Mouse (Mus musculus): Measurements from ENCODE around the gene Scimp. TPM values are rescaled to one million over a fixed set of nuclear protein-coding genes. Genes with fewer than 3 reads are reported as not detected.

Scimp gene
- polyA plus RNA-seq, 1 experiment from 2014 or later = 1.0 TPM

DNA sequence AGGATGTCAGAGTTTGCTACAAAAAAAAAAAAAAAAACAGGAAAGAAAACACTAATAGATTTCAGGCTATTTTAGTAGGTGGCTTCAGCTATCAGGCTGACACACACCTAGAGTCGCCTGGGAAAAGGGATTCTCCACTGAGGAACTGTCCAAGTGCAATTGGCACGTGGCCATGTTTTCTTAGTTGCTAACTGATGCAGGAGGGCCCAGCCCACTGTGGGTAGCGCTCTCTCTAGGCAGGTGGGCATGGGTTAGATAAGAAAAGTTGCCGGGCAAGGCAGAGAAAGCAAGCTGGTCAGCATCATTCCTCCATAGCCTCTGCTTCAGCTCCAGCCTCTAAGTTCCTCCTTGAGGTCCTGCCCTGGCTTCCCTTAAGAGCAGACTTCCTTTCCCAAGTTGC lies 4.4 kb upstream of the Scimp start:
- H3K4me2 ChIP-seq (ENCODE audit: low read depth, low read length) = no peak overlapping the region
- no peaks in the 10 kb centered on the region for H3K27me3 ChIP-seq (ENCODE audit: control insufficient read depth, insufficient read depth, low read depth, low read length)
- H3K9ac ChIP-seq (ENCODE audit: low read depth, low read length) = no peak overlapping the region
- H3K4me3 ChIP-seq (ENCODE audit: low read depth, low read length) = no peak overlapping the region
- no peaks in the 10 kb centered on the region for H3K36me3 ChIP-seq (ENCODE audit: control insufficient read depth, insufficient read depth)
- no peaks in the 10 kb centered on the region for H3K4me1 ChIP-seq (ENCODE audit: control insufficient read depth, low read depth, low read length)
- no peak overlapping the region for H3K27ac ChIP-seq (ENCODE audit: low read length)
- ATAC-seq (ENCODE audit: low read depth) = no peak
- no peaks in the 10 kb centered on the region for H3K9me3 ChIP-seq (replicated peaks; ENCODE audit: control insufficient read depth, low read length)
- 48% methylated on average over 4 of the region's 4 CpGs for WGBS (ENCODE audit: insufficient replicate concordance)

DNA sequence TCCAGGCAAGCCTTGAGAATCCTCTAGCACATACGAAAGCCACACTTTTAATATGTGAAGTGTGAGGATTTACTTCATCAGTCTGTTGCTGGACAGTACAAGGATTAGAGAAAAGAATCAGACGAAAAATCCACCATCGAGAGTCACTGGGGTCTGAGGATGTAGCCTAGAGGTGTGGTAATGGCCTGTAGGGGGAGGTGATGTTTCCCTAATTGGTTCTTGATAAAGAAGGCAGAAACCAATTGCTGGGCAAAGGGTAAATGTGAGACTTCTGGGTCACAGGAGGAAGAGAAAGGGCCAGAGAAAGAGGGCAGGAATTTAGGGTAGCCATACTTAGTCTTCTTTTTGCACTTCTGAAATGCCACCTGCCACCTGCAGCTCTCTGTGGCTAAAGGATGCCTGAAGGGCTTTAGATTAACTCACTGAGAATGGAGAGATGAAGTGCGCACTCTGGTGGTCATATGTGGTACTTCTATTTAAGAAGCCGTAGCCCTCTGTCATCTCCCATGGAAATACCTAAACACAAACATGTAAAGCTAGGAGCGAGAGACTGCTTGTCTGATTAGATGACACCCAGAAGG lies 3.2 kb upstream of the Scimp start:
- Histone ChIP-seq H3K9me3 (replicated peaks; ENCODE audit: control insufficient read depth, low read length) (no peaks in the 10 kb centered on the region), H3K4me3 (ENCODE audit: low read depth, low read length) (no peak overlapping the region), H3K9ac (ENCODE audit: low read depth, low read length) (no peak overlapping the region), H3K4me2 (ENCODE audit: low read depth, low read length) (no peak overlapping the region), H3K4me1 (ENCODE audit: control insufficient read depth, low read depth, low read length) (no peaks in the 10 kb centered on the region), H3K36me3 (ENCODE audit: control insufficient read depth, insufficient read depth) (no peaks in the 10 kb centered on the region), H3K27me3 (ENCODE audit: control insufficient read depth, insufficient read depth, low read depth, low read length) (no peaks in the 10 kb centered on the region), H3K27ac (ENCODE audit: low read length) (no peak overlapping the region)
- 16% methylated on average over 6 of the region's 6 CpGs for WGBS (ENCODE audit: insufficient replicate concordance)
- ATAC-seq (ENCODE audit: low read depth) = no peak

DNA sequence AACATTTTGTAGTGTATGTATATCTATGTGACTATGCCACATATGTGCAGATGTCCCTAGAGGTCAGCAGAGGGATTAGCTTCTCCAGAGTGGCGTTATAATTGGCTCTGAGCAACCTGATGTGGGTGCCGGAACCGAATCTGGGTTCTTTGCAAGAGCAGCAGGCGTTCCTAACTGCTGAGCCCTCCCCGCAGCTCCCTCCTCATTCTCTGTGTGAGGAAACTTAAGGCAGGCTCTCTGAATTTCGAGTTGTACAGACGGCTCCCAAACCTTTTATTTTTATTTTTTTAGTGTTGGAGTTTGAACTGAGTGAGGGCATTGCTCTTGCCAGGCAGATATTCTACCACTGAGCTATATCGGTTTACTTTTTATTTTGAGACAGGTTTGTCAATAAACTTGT lies 2.7 kb upstream of the Scimp start:
- Histone ChIP-seq H3K36me3 (ENCODE audit: control insufficient read depth, insufficient read depth) (no peaks in the 10 kb centered on the region), H3K9ac (ENCODE audit: low read depth, low read length) (no peak overlapping the region), H3K4me3 (ENCODE audit: low read depth, low read length) (no peak overlapping the region), H3K27me3 (ENCODE audit: control insufficient read depth, insufficient read depth, low read depth, low read length) (no peaks in the 10 kb centered on the region), H3K4me2 (ENCODE audit: low read depth, low read length) (no peak overlapping the region), H3K27ac (ENCODE audit: low read length) (no peak overlapping the region), H3K9me3 (replicated peaks; ENCODE audit: control insufficient read depth, low read length) (no peaks in the 10 kb centered on the region), H3K4me1 (ENCODE audit: control insufficient read depth, low read depth, low read length) (no peaks in the 10 kb centered on the region)
- WGBS (ENCODE audit: insufficient replicate concordance) = 68% methylated on average over 8 of the region's 8 CpGs
- no peak for ATAC-seq (ENCODE audit: low read depth)

- Histone ChIP-seq H3K4me2 (ENCODE audit: low read depth, low read length) (no peak overlapping the region), H3K27ac (ENCODE audit: low read length) (no peak overlapping the region), H3K9ac (ENCODE audit: low read depth, low read length) (no peak overlapping the region), H3K9me3 (replicated peaks; ENCODE audit: control insufficient read depth, low read length) (no peaks in the 10 kb centered on the region), H3K36me3 (ENCODE audit: control insufficient read depth, insufficient read depth) (no peaks in the 10 kb centered on the region), H3K4me1 (ENCODE audit: control insufficient read depth, low read depth, low read length) (no peaks in the 10 kb centered on the region), H3K4me3 (ENCODE audit: low read depth, low read length) (no peak overlapping the region), H3K27me3 (ENCODE audit: control insufficient read depth, insufficient read depth, low read depth, low read length) (no peaks in the 10 kb centered on the region)
- 60% methylated on average over 13 of the region's 13 CpGs for WGBS (ENCODE audit: insufficient replicate concordance)
- ATAC-seq (ENCODE audit: low read depth) = no peak
Measured at GRCm38 (mm10) chr11:70811471-70812240, 730 bp downstream of the Scimp start.

DNA sequence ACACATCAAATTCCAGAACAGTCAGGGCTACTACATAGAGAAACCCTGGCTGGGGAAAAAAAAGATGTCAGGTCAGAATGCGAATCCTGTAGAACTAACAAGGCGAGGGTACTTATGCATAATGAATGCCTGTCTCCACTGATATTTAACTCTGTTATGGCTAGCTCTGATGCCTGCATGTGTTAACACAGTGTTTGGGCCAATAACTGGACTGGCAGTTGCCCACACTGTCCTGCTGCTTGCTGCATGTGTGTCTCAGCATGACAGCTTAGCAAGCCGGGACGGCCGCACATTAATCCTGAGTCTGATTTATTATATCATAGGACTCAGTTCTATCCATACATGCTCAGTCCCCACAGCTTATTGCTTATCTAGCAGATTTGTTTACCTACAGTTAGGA lies 1.3 kb downstream of the Scimp start:
- 81% methylated on average over 5 of the region's 5 CpGs for WGBS (ENCODE audit: insufficient replicate concordance)
- no peak overlapping the region for H3K4me3 ChIP-seq (ENCODE audit: low read depth, low read length)

DNA sequence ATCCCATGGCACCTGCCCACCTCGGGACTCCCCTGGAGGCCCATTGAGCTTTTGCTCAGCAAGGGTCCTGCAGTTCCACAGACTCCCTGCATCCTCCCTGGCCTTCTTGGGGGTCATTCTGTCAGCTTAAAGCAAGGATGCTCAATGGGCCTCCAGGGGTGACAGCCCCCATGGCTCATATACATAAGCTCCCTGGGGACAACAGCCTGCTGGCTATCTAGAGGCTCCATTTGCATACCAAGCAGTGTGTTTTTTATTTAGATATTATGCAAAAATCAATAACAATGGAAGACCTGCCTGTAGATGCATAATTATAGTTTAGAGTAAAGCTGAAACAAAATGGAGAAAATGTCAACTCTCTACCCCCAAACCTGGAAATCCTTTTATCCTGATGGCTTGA lies 3.4 kb downstream of the Scimp start:
- Histone ChIP-seq H3K4me2 (ENCODE audit: low read depth, low read length) (no peak overlapping the region), H3K4me1 (ENCODE audit: control insufficient read depth, low read depth, low read length) (no peaks in the 10 kb centered on the region), H3K9me3 (replicated peaks; ENCODE audit: control insufficient read depth, low read length) (no peaks in the 10 kb centered on the region), H3K27me3 (ENCODE audit: control insufficient read depth, insufficient read depth, low read depth, low read length) (no peaks in the 10 kb centered on the region), H3K4me3 (ENCODE audit: low read depth, low read length) (no peak overlapping the region), H3K27ac (ENCODE audit: low read length) (no peak overlapping the region), H3K36me3 (ENCODE audit: control insufficient read depth, insufficient read depth) (no peaks in the 10 kb centered on the region), H3K9ac (ENCODE audit: low read depth, low read length) (no peak overlapping the region)
- no peak for ATAC-seq (ENCODE audit: low read depth)
- 55% methylated on average over 1 of the region's 1 CpGs for WGBS (ENCODE audit: insufficient replicate concordance)

More for the DNA sequence above, 1.3 kb downstream of the Scimp start:
- H3K9ac ChIP-seq (ENCODE audit: low read depth, low read length) = no peak overlapping the region
- no peak for ATAC-seq (ENCODE audit: low read depth)
- no peaks in the 10 kb centered on the region for H3K36me3 ChIP-seq (ENCODE audit: control insufficient read depth, insufficient read depth)
- no peak overlapping the region for H3K27ac ChIP-seq (ENCODE audit: low read length)
- H3K4me1 ChIP-seq (ENCODE audit: control insufficient read depth, low read depth, low read length) = no peaks in the 10 kb centered on the region
- no peaks in the 10 kb centered on the region for H3K27me3 ChIP-seq (ENCODE audit: control insufficient read depth, insufficient read depth, low read depth, low read length)
- H3K9me3 ChIP-seq (replicated peaks; ENCODE audit: control insufficient read depth, low read length) = no peaks in the 10 kb centered on the region
- no peak overlapping the region for H3K4me2 ChIP-seq (ENCODE audit: low read depth, low read length)

DNA sequence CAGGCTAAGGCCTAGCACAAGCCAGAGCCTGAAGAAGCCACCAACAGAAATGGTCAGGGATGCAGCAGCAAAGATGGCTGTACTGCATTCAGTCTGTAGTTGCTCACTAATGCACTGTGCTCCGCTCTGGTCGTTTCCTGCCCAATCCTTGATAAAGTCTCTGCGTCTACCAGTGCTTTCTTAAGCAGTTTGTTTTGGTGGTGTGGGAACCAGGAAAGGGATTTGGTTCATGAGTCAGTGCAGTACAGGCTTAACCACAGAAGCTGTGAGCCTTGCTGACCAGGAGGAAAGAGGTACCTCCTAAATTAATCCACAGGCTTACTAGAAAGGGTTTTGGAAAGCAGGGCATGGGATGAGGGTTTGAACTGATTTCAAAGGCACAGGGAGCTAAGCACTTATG lies 4.3 kb downstream of the Scimp start:
- no peak for ATAC-seq (ENCODE audit: low read depth)
- Histone ChIP-seq H3K4me2 (ENCODE audit: low read depth, low read length) (no peak overlapping the region), H3K4me1 (ENCODE audit: control insufficient read depth, low read depth, low read length) (no peaks in the 10 kb centered on the region), H3K27ac (ENCODE audit: low read length) (no peak overlapping the region), H3K36me3 (ENCODE audit: control insufficient read depth, insufficient read depth) (no peaks in the 10 kb centered on the region), H3K9me3 (replicated peaks; ENCODE audit: control insufficient read depth, low read length) (no peaks in the 10 kb centered on the region), H3K4me3 (ENCODE audit: low read depth, low read length) (no peak overlapping the region), H3K27me3 (ENCODE audit: control insufficient read depth, insufficient read depth, low read depth, low read length) (no peaks in the 10 kb centered on the region), H3K9ac (ENCODE audit: low read depth, low read length) (no peak overlapping the region)
- WGBS (ENCODE audit: insufficient replicate concordance) = 33% methylated on average over 3 of the region's 3 CpGs

DNA sequence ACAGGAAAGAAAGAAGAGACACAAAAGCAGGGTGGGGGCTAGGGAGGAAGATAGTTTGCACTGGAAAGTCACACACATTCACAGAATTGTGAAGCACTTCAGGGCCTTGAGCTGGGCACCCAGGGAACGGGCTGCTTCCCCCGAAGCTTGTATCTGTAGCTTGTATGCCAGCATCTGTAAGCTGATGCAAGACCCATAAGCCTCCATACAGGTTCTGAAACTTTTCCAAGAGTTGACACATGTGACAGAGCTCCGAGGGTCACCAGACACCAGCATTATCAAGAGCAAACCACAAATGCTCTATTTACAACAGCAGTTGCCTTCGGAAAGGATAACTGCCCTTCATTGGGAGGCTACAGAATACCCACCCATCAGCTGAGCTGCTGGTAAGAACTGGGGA lies 4.8 kb downstream of the Scimp start:
- no peak overlapping the region for H3K4me2 ChIP-seq (ENCODE audit: low read depth, low read length)
- no peaks in the 10 kb centered on the region for H3K36me3 ChIP-seq (ENCODE audit: control insufficient read depth, insufficient read depth)
- no peaks in the 10 kb centered on the region for H3K4me1 ChIP-seq (ENCODE audit: control insufficient read depth, low read depth, low read length)
- H3K4me3 ChIP-seq (ENCODE audit: low read depth, low read length) = no peak overlapping the region
- H3K27me3 ChIP-seq (ENCODE audit: control insufficient read depth, insufficient read depth, low read depth, low read length) = no peaks in the 10 kb centered on the region
- no peak overlapping the region for H3K9ac ChIP-seq (ENCODE audit: low read depth, low read length)
- WGBS (ENCODE audit: insufficient replicate concordance) = 42% methylated on average over 4 of the region's 4 CpGs
- no peak for ATAC-seq (ENCODE audit: low read depth)
- H3K27ac ChIP-seq (ENCODE audit: low read length) = no peak overlapping the region
- no peaks in the 10 kb centered on the region for H3K9me3 ChIP-seq (replicated peaks; ENCODE audit: control insufficient read depth, low read length)

GRCm38 (mm10) chr11:70806697-70807096 lies 5.7 kb downstream of the Scimp start:
- 14% methylated on average over 4 of the region's 4 CpGs for whole genome bisulfite sequencing (ENCODE audit: insufficient replicate concordance)
- no peak overlapping the region for H3K4me3 ChIP-seq (ENCODE audit: low read depth, low read length)
- no peaks in the 10 kb centered on the region for H3K36me3 ChIP-seq (ENCODE audit: control insufficient read depth, insufficient read depth)
- no peak overlapping the region for H3K27ac ChIP-seq (ENCODE audit: low read length)
- no peak overlapping the region for H3K4me2 ChIP-seq (ENCODE audit: low read depth, low read length)
- H3K27me3 ChIP-seq (ENCODE audit: control insufficient read depth, insufficient read depth, low read depth, low read length) = no peaks in the 10 kb centered on the region
- no peaks in the 10 kb centered on the region for H3K4me1 ChIP-seq (ENCODE audit: control insufficient read depth, low read depth, low read length)
- H3K9ac ChIP-seq (ENCODE audit: low read depth, low read length) = no peak overlapping the region
- H3K9me3 ChIP-seq (replicated peaks; ENCODE audit: control insufficient read depth, low read length) = no peaks in the 10 kb centered on the region
- no peak for ATAC-seq (ENCODE audit: low read depth)
